Mouse (Mus musculus) testis, adult 2 months (tissue): ENCODE results near the gene Trim44. TPM values are rescaled to one million over a fixed set of nuclear protein-coding genes. Genes with fewer than 3 reads are reported as not detected.

Experiments used
- H3K27ac ChIP-seq: fragments of 200-500 bp; 2 replicates; pipeline ENCODE4 v1.5.1; 2012; ENCODE audit warnings: low read depth, low read length; ENCODE audit not compliant: control insufficient read depth, insufficient read depth
- H3K27me3 ChIP-seq: fragments of 200-500 bp; 2 replicates; pipeline ENCODE4 v1.6.1; 2012; ENCODE audit warnings: mild to moderate bottlenecking, low read length, moderate library complexity; ENCODE audit not compliant: control insufficient read depth, insufficient read depth
- H3K36me3 ChIP-seq: fragments of 200-500 bp; 2 replicates; pipeline ENCODE4 v1.6.1; 2012; ENCODE audit warnings: mild to moderate bottlenecking, low read length; ENCODE audit not compliant: control insufficient read depth, insufficient read depth
- H3K4me1 ChIP-seq: fragments of 200-500 bp; 2 replicates; pipeline ENCODE4 v1.6.1; 2012; ENCODE audit warnings: low read length; ENCODE audit not compliant: control insufficient read depth, insufficient read depth
- H3K4me3 ChIP-seq: fragments of 200-500 bp; 2 replicates; pipeline ENCODE4 v1.5.1; 2012; ENCODE audit warnings: low read depth, mild to moderate bottlenecking, low read length, moderate library complexity, mixed read lengths; ENCODE audit not compliant: control insufficient read depth
- CTCF ChIP-seq: fragments of 200-500 bp; IDR thresholded peaks from 2 replicates; pipeline ENCODE4 v1.5.1; 2012; ENCODE audit warnings: low read depth, mild to moderate bottlenecking, inconsistent platforms, low read length, moderate library complexity; ENCODE audit not compliant: control insufficient read depth, insufficient read depth, insufficient replicate concordance
- POLR2A ChIP-seq: fragments of 200-500 bp; IDR thresholded peaks from 2 replicates; pipeline ENCODE4 v1.6.1; 2012; ENCODE audit warnings: low read depth, mild to moderate bottlenecking, inconsistent platforms, low read length, moderate library complexity; ENCODE audit not compliant: control insufficient read depth
- polyA plus RNA-seq: library from polyadenylated mRNA; depleted of rRNA; stranded (reverse); fragments of >200 nt; gene quantifications from 2 replicates; pipeline ENCODE4 v1.2.3, GENCODE M21; 2012; rRNA removed

The Trim44 gene
- polyA plus RNA-seq, 1 experiment = 12.7 TPM

- TF ChIP-seq CTCF (no peak), POLR2A (no peak)
- Histone ChIP-seq H3K27me3 (no peaks in the 10 kb centered on the region; the same call in 1 of the 2 replicates), H3K36me3 (no peaks in the 10 kb centered on the region), H3K27ac (no peak overlapping the region), H3K4me3 (no peak overlapping the region), H3K4me1 (peaks cover 7% of the 10 kb centered on the region)
Measured at GRCm38 (mm10) chr2:102257964-102258605, 149.5 kb downstream of the Trim44 start.

- no peak overlapping the region for H3K27ac ChIP-seq
- H3K36me3 ChIP-seq = no peaks in the 10 kb centered on the region
- peaks cover 7% of the 10 kb centered on the region for H3K4me1 ChIP-seq
- H3K4me3 ChIP-seq = no peak overlapping the region
- H3K27me3 ChIP-seq = no peaks in the 10 kb centered on the region; the same call in 1 of the 2 replicates
- TF ChIP-seq POLR2A = no peak
- TF ChIP-seq CTCF = no peak
Measured at GRCm38 (mm10) chr2:102256591-102257335, 150.9 kb downstream of the Trim44 start.

DNA sequence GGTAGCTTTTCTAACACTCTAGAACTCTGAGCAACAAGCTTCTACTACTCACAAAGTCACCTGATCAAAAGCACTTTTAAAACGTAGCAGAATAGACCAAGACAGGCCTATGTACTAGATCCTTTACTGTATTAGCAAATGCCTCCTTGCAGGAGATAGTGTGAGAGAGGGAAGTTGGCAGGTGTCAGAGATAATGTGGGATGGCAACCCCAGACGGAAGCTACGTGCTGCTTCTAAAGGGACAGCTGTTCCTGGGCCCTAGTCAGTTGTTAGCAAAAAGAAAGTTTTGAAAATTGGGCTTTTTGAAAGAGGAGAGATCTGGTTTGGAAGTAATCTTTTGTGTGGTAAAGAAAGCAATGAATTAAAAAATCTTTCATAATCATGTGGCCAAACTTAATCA lies 151.5 kb downstream of the Trim44 start:
- Histone ChIP-seq H3K4me3 (no peak overlapping the region), H3K36me3 (no peaks in the 10 kb centered on the region), H3K27me3 (no peaks in the 10 kb centered on the region; the same call in 1 of the 2 replicates), H3K4me1 (peaks cover 7% of the 10 kb centered on the region), H3K27ac (no peak overlapping the region)
- TF ChIP-seq POLR2A (no peak), CTCF (no peak)

GRCm38 (mm10) chr2:102253204-102253603 lies 154.4 kb downstream of the Trim44 start:
- Histone ChIP-seq H3K4me1 (peaks cover 2% of the 10 kb centered on the region; the same call in 1 of the 2 replicates), H3K36me3 (no peaks in the 10 kb centered on the region), H3K27me3 (no peaks in the 10 kb centered on the region), H3K27ac (no peak overlapping the region), H3K4me3 (no peak overlapping the region)
- TF ChIP-seq CTCF (no peak), POLR2A (no peak)

DNA sequence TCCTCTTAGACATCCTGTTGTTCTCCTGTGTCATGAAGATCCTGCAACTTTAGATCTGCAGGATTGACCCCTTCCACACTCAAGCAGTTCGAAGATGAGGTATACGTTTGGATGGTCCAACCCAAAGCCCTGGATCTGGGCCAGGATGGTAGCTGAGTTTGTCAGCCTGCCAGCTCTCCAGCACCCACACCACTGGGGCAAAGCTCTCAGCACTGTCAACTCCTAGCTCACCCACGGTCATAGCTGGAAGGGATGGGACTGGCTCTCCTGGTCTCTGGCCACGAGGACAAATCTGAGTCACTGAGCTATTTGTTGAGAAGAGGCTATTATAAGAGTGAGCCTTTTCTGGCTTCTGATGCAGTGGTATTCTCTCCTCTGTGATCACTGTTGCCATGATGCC lies 155.0 kb downstream of the Trim44 start:
- H3K4me1 ChIP-seq = no peaks in the 10 kb centered on the region
- no peak overlapping the region for H3K27ac ChIP-seq
- H3K27me3 ChIP-seq = no peaks in the 10 kb centered on the region
- H3K36me3 ChIP-seq = no peaks in the 10 kb centered on the region
- no peak for TF ChIP-seq CTCF
- no peak for TF ChIP-seq POLR2A
- no peak overlapping the region for H3K4me3 ChIP-seq

Other genes starting within 250 kb of the Trim44 start
- gene Ldlrad3, start 221.4 kb downstream of the Trim44 start, polyA plus RNA-seq = 1.7 and 1.8 TPM in 2 replicates
- 0.30 and 0.35 TPM in 2 replicates for gene Fjx1, start 44.7 kb upstream of the Trim44 start, polyA plus RNA-seq
- gene Pamr1, start 142.2 kb upstream of the Trim44 start, polyA plus RNA-seq = 2.1 and 2.8 TPM in 2 replicates